Mouse (Mus musculus): ENCODE measurements around the gene Gpha2.

DNA sequence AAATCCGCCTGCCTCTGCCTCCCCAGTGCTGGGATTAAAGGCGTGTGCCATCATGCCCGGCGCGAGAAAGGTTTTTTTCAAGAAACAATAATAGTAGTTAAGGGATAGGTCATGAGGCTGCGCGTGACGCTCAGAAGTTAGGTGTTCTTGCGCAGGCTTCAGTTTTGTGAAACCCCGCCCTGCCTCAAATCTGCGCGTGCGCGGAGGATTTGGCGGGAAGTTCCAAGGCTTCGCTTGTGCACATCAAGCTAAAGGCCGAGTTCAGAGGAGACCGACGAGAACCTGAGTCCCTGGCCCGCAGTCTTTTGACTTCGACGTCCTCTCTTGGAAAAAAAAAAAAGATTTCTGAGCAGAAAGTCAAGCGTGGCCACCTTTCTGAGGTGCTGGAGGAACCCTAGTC lies 42.0 kb upstream of the Gpha2 start, which contains the start of gene Majin:
- TF ChIP-seq POLR2A (IDR thresholded peaks at IDR 0.05; ENCODE audit: borderline replicate concordance, insufficient read depth, low read length): no peak
- no peak for TF ChIP-seq CTCF (IDR thresholded peaks at IDR 0.05; ENCODE audit: borderline replicate concordance, insufficient read depth, low read depth, low read length)

Data from cerebellum, adult 2 months (tissue).